Mouse (Mus musculus) adrenal gland, adult 18-20 months (tissue): ENCODE measurements around the gene Traf3. TPM values are rescaled to one million over a fixed set of nuclear protein-coding genes. Genes with fewer than 3 reads are reported as not detected.

Experiments
- DNase-seq, 2 experiments: peaks; one replicate each; pipeline ENCODE4 v3.0.0; 2021 to 2022; ENCODE audit warnings: low spot score in 2 of 2
- total RNA-seq, 2 experiments: library from RNA; stranded (reverse); gene quantifications; 1 replicate in 1 of 2; 2 replicates in 1 of 2; pipeline ENCODE4 v1.2.3; 2021

Gene Traf3
- total RNA-seq, 2 experiments from 2014 or later: 18.8 to 23.8 TPM

GRCm38 (mm10) chr12:111303702-111304337 is 137.7 kb downstream of the Traf3 start:
- DNase-seq: no peak

- DNase-seq: peak in 1 of 2 experiments; percentile 53
Observed at GRCm38 (mm10) chr12:111306821-111307220, 140.7 kb downstream of the Traf3 start.

- no peak for DNase-seq
Observed at GRCm38 (mm10) chr12:111309256-111309655, 143.1 kb downstream of the Traf3 start.

- DNase-seq: no peak
Observed at GRCm38 (mm10) chr12:111309931-111310330, 143.8 kb downstream of the Traf3 start.

- no peak for DNase-seq
Observed at GRCm38 (mm10) chr12:111311775-111312174, 145.6 kb downstream of the Traf3 start.

- no peak for DNase-seq
Observed at GRCm38 (mm10) chr12:111314273-111314672, 148.1 kb downstream of the Traf3 start.

Other genes with a start within 250 kb of the Traf3 start
- gene Ankrd9, start 187.3 kb upstream of the Traf3 start, total RNA-seq: 10 to 100 TPM; 29.7 to 39.8 TPM
- 10 to 100 TPM; 53.5 to 58.5 TPM for gene Rcor1, start 127.0 kb upstream of the Traf3 start, total RNA-seq
- gene 4930595D18Rik, start 18.1 kb downstream of the Traf3 start, total RNA-seq: not detected
- gene Amn, start 104.7 kb downstream of the Traf3 start, total RNA-seq: not detected
- 100 to 1,000 TPM; 113 to 138 TPM for gene Cdc42bpb, start 211.3 kb downstream of the Traf3 start, total RNA-seq
- gene Lbhd2, start 240.4 kb downstream of the Traf3 start, total RNA-seq: not detected